Comparison of ENCODE assay signal across 27 mouse cellular contexts in the genomic region with DNA sequence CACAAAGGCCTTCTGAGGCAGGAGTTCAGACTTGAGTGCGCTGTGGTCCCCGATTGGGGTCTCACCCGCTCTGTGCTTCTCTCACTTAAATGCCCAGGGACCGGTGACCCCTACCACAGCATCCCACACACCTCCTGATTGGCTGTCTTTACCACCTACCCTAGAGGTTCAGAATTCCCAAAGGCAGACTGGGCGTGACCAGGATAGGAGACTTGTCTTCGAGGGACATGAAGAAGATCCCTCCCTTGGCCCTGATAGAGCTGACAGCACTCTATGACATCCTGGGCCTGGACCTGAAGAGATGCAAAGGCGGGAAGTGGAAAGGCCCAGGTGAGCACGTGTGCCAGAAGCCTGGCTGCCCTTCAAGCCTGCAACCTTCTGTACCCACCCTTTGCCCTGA. TPM values are rescaled to one million over a fixed set of nuclear protein-coding genes. Genes with fewer than 3 reads are reported as not detected.
DNase-seq lines count a peak whose midpoint lies in the region; ATAC-seq and TF ChIP-seq lines count a peak whose summit lies in the region.
"Had no signal": no experiment of that assay in that cellular context is flagged by ENCODE, and none has a peak within 500 bp of the region (broad histone marks: within the 10 kb centered on the region; RNA-seq: fewer than 3 reads in every experiment).

No protein-coding gene starts in this region.

- H3K27me3 ChIP-seq in forebrain, embryonic 12.5 days: peaks cover 3% of the 10 kb centered on the region; the same call in 1 of the 2 replicates
- H3K27me3 ChIP-seq in forebrain, postnatal 0 days (ENCODE audit: insufficient read depth, low read length): no peaks in the 10 kb centered on the region
- H3K27me3 ChIP-seq in hindbrain, embryonic 13.5 days: no peaks in the 10 kb centered on the region
- no peaks in the 10 kb centered on the region for H3K27me3 ChIP-seq in hindbrain, embryonic 14.5 days (ENCODE audit: control insufficient read depth, insufficient read depth, low read length)
- H3K27me3 ChIP-seq in midbrain, embryonic 11.5 days (ENCODE audit: control insufficient read depth, insufficient read depth, low read length): no peaks in the 10 kb centered on the region
- no peaks in the 10 kb centered on the region for H3K27me3 ChIP-seq in midbrain, postnatal 0 days (ENCODE audit: insufficient read depth, low read length)
- H3K27me3 ChIP-seq in neural tube, embryonic 12.5 days (replicated peaks): no peaks in the 10 kb centered on the region
- H3K27me3 ChIP-seq in neural tube, embryonic 15.5 days (replicated peaks): no peaks in the 10 kb centered on the region
- H3K27me3 ChIP-seq: embryonic facial prominence, embryonic 15.5 days had no signal

- no peak overlapping the region for H3K4me2 ChIP-seq in forebrain, embryonic 12.5 days
- H3K4me2 ChIP-seq in forebrain, postnatal 0 days (ENCODE audit: low read depth): no peak overlapping the region
- no peak overlapping the region for H3K4me2 ChIP-seq in hindbrain, embryonic 13.5 days
- H3K4me2 ChIP-seq in hindbrain, embryonic 14.5 days (replicated peaks): no peak overlapping the region
- H3K4me2 ChIP-seq in midbrain, embryonic 11.5 days: no peak overlapping the region
- H3K4me2 ChIP-seq in midbrain, postnatal 0 days (ENCODE audit: low read depth, low read length, poor library complexity, severe bottlenecking): no peak overlapping the region
- no peak overlapping the region for H3K4me2 ChIP-seq in neural tube, embryonic 12.5 days (replicated peaks)
- no peak overlapping the region for H3K4me2 ChIP-seq in neural tube, embryonic 15.5 days
- H3K4me2 ChIP-seq: embryonic facial prominence, embryonic 15.5 days had no signal

- H3K9me3 ChIP-seq in forebrain, embryonic 12.5 days: no peaks in the 10 kb centered on the region
- H3K9me3 ChIP-seq in forebrain, postnatal 0 days (ENCODE audit: low read length): 0 out of 2 replicates have a peak, but pooled peaks cover 4% of the 10 kb centered on the region
- H3K9me3 ChIP-seq in hindbrain, embryonic 13.5 days: no peaks in the 10 kb centered on the region
- H3K9me3 ChIP-seq in hindbrain, embryonic 14.5 days (ENCODE audit: control insufficient read depth, low read length): no peaks in the 10 kb centered on the region
- no peaks in the 10 kb centered on the region for H3K9me3 ChIP-seq in midbrain, embryonic 11.5 days (ENCODE audit: control insufficient read depth, low read length)
- no peaks in the 10 kb centered on the region for H3K9me3 ChIP-seq in midbrain, postnatal 0 days (ENCODE audit: low read length)
- H3K9me3 ChIP-seq in neural tube, embryonic 12.5 days: 0 out of 2 replicates have a peak, but pooled peaks cover 3% of the 10 kb centered on the region
- no peaks in the 10 kb centered on the region for H3K9me3 ChIP-seq in neural tube, embryonic 15.5 days (replicated peaks)
- H3K9me3 ChIP-seq: embryonic facial prominence, embryonic 15.5 days; heart, embryonic 10.5 days had no signal

- 0 out of 2 replicates have a peak, but pooled peaks cover 4% of the 10 kb centered on the region for H3K4me1 ChIP-seq in forebrain, embryonic 12.5 days
- no peaks in the 10 kb centered on the region for H3K4me1 ChIP-seq in forebrain, postnatal 0 days (ENCODE audit: insufficient read depth)
- no peaks in the 10 kb centered on the region for H3K4me1 ChIP-seq in hindbrain, embryonic 13.5 days (replicated peaks)
- H3K4me1 ChIP-seq in hindbrain, embryonic 14.5 days (replicated peaks; ENCODE audit: control insufficient read depth, insufficient read depth, low read length): no peaks in the 10 kb centered on the region; the same call in 1 of the 2 replicates
- H3K4me1 ChIP-seq in midbrain, embryonic 11.5 days (ENCODE audit: control insufficient read depth, insufficient read depth, low read length): no peaks in the 10 kb centered on the region
- no peaks in the 10 kb centered on the region for H3K4me1 ChIP-seq in midbrain, postnatal 0 days (ENCODE audit: insufficient read depth, low read length)
- no peaks in the 10 kb centered on the region; the same call in 1 of the 2 replicates for H3K4me1 ChIP-seq in neural tube, embryonic 12.5 days
- no peaks in the 10 kb centered on the region for H3K4me1 ChIP-seq in neural tube, embryonic 15.5 days
- H3K4me1 ChIP-seq: embryonic facial prominence, embryonic 15.5 days; heart, embryonic 10.5 days had no signal

- 74% methylated on average over 8 of the region's 8 CpGs for WGBS in forebrain, embryonic 12.5 days
- WGBS in forebrain, postnatal 0 days: 79% methylated on average over 8 of the region's 8 CpGs
- WGBS in hindbrain, embryonic 13.5 days: 78% methylated on average over 8 of the region's 8 CpGs
- 77% methylated on average over 8 of the region's 8 CpGs for WGBS in hindbrain, embryonic 14.5 days
- 79% methylated on average over 8 of the region's 8 CpGs for WGBS in midbrain, embryonic 11.5 days
- WGBS in midbrain, postnatal 0 days: 78% methylated on average over 8 of the region's 8 CpGs
- 79% methylated on average over 8 of the region's 8 CpGs for WGBS in neural tube, embryonic 12.5 days
- 79% methylated on average over 8 of the region's 8 CpGs for WGBS in neural tube, embryonic 15.5 days

- no peak overlapping the region for H3K9ac ChIP-seq in forebrain, embryonic 12.5 days
- H3K9ac ChIP-seq in forebrain, postnatal 0 days: no peak overlapping the region
- H3K9ac ChIP-seq in hindbrain, embryonic 13.5 days: no peak overlapping the region
- H3K9ac ChIP-seq in hindbrain, embryonic 14.5 days: no peak overlapping the region
- H3K9ac ChIP-seq in midbrain, embryonic 11.5 days (ENCODE audit: low read length): no peak overlapping the region
- H3K9ac ChIP-seq in midbrain, postnatal 0 days (replicated peaks; ENCODE audit: low read length, poor library complexity, severe bottlenecking): no peak overlapping the region
- H3K9ac ChIP-seq in neural tube, embryonic 12.5 days: no peak overlapping the region
- H3K9ac ChIP-seq in neural tube, embryonic 15.5 days (replicated peaks): no peak overlapping the region
- H3K9ac ChIP-seq: embryonic facial prominence, embryonic 15.5 days had no signal

- ATAC-seq in forebrain, embryonic 12.5 days (ENCODE audit: low FRiP score): peak; percentile 39
- no peak for ATAC-seq in forebrain, postnatal 0 days
- peak; percentile 59; the same call in 1 of the 2 replicates for ATAC-seq in hindbrain, embryonic 13.5 days (ENCODE audit: low FRiP score)
- ATAC-seq in hindbrain, embryonic 14.5 days (ENCODE audit: low FRiP score): no peak
- ATAC-seq in midbrain, embryonic 11.5 days (ENCODE audit: low FRiP score): peak; percentile 62; the same call in 1 of the 2 replicates
- ATAC-seq in midbrain, postnatal 0 days (ENCODE audit: low FRiP score): no peak
- ATAC-seq in neural tube, embryonic 12.5 days (ENCODE audit: low FRiP score, low read depth): peak; percentile 33; the same call in 1 of the 2 replicates
- no peak for ATAC-seq in neural tube, embryonic 15.5 days (ENCODE audit: low FRiP score)
- ATAC-seq: intestine, postnatal 0 days had no signal

- no peak overlapping the region for H3K27ac ChIP-seq in forebrain, embryonic 12.5 days
- no peak overlapping the region for H3K27ac ChIP-seq in forebrain, postnatal 0 days (ENCODE audit: low read depth, low read length)
- H3K27ac ChIP-seq in hindbrain, embryonic 13.5 days: no peak overlapping the region
- no peak overlapping the region for H3K27ac ChIP-seq in hindbrain, embryonic 14.5 days
- H3K27ac ChIP-seq in midbrain, embryonic 11.5 days (ENCODE audit: low read depth, low read length): no peak overlapping the region
- H3K27ac ChIP-seq in midbrain, postnatal 0 days (ENCODE audit: low read depth, low read length): no peak overlapping the region
- H3K27ac ChIP-seq in neural tube, embryonic 12.5 days: no peak overlapping the region
- H3K27ac ChIP-seq in neural tube, embryonic 15.5 days (replicated peaks): no peak overlapping the region
- H3K27ac ChIP-seq: embryonic facial prominence, embryonic 15.5 days; gastrocnemius, adult 2 months; heart, embryonic 10.5 days had no signal

- H3K4me3 ChIP-seq in forebrain, embryonic 12.5 days (replicated peaks): no peak overlapping the region
- no peak overlapping the region for H3K4me3 ChIP-seq in forebrain, postnatal 0 days (ENCODE audit: low read depth, low read length)
- H3K4me3 ChIP-seq in hindbrain, embryonic 13.5 days: no peak overlapping the region
- H3K4me3 ChIP-seq in hindbrain, embryonic 14.5 days (replicated peaks; ENCODE audit: low read length): no peak overlapping the region
- H3K4me3 ChIP-seq in midbrain, embryonic 11.5 days (ENCODE audit: low read depth, low read length): no peak overlapping the region
- H3K4me3 ChIP-seq in midbrain, postnatal 0 days (ENCODE audit: low read depth, low read length): no peak overlapping the region
- H3K4me3 ChIP-seq in neural tube, embryonic 12.5 days: no peak overlapping the region
- no peak overlapping the region for H3K4me3 ChIP-seq in neural tube, embryonic 15.5 days (replicated peaks)
- H3K4me3 ChIP-seq: embryonic facial prominence, embryonic 15.5 days; erythroblast, embryonic 14.5 days; gastrocnemius, adult 2 months; heart, embryonic 10.5 days had no signal

- no peak for TF ChIP-seq CTCF in forebrain, postnatal 0 days (IDR thresholded peaks at IDR 0.05; ENCODE audit: low read depth)
- TF ChIP-seq CTCF in midbrain, postnatal 0 days (IDR thresholded peaks at IDR 0.05): no peak

- DNase-seq in forebrain, postnatal 0 days: no peak
- no peak for DNase-seq in hindbrain, embryonic 14.5 days (ENCODE audit: low spot score)
- DNase-seq in midbrain, embryonic 11.5 days (ENCODE audit: low spot score, missing footprints): no peak
- DNase-seq in midbrain, postnatal 0 days (ENCODE audit: low spot score): no peak
- DNase-seq: cerebellum, adult 11 months; gastrocnemius, postnatal 25 days had no signal

- no peaks in the 10 kb centered on the region for H3K36me3 ChIP-seq in forebrain, embryonic 12.5 days (replicated peaks)
- no peaks in the 10 kb centered on the region for H3K36me3 ChIP-seq in forebrain, postnatal 0 days (ENCODE audit: insufficient read depth)
- no peaks in the 10 kb centered on the region for H3K36me3 ChIP-seq in hindbrain, embryonic 13.5 days
- H3K36me3 ChIP-seq in hindbrain, embryonic 14.5 days (replicated peaks; ENCODE audit: control insufficient read depth, insufficient read depth): no peaks in the 10 kb centered on the region
- no peaks in the 10 kb centered on the region for H3K36me3 ChIP-seq in midbrain, embryonic 11.5 days (ENCODE audit: control insufficient read depth, insufficient read depth, low read length)
- no peaks in the 10 kb centered on the region for H3K36me3 ChIP-seq in midbrain, postnatal 0 days (ENCODE audit: insufficient read depth, low read length)
- H3K36me3 ChIP-seq in neural tube, embryonic 12.5 days: no peaks in the 10 kb centered on the region
- H3K36me3 ChIP-seq in neural tube, embryonic 15.5 days: no peaks in the 10 kb centered on the region
- H3K36me3 ChIP-seq: embryonic facial prominence, embryonic 15.5 days; heart, embryonic 10.5 days had no signal

RNA-seq across cellular contexts. Expression of gene Arhgap40, which starts 22.0 kb away (rescaled TPM):
- 0.36 and 0.81 TPM in 2 replicates for polyA plus RNA-seq in forebrain, embryonic 12.5 days (2016; fragmentation: Nextera tagmentation; extraction: Ambion mirVana)
- 0.14 and 0.46 TPM in 2 replicates for total RNA-seq in forebrain, postnatal 0 days (2014; rRNA removed)
- 0.41 and 0.58 TPM in 2 replicates for polyA plus RNA-seq in forebrain, postnatal 0 days (2015; fragmentation: Nextera tagmentation; extraction: Ambion mirVana)
- 0.72 and 0.86 TPM in 2 replicates for polyA plus RNA-seq in hindbrain, embryonic 13.5 days (2015; fragmentation: Nextera tagmentation; extraction: Ambion mirVana)
- polyA plus RNA-seq in hindbrain, embryonic 14.5 days (2014; fragmentation: Nextera tagmentation; extraction: Ambion mirVana): 1.5 TPM in 2 replicates
- polyA plus RNA-seq in midbrain, embryonic 11.5 days (2014; fragmentation: Nextera tagmentation; extraction: Ambion mirVana): 0.30 and 0.40 TPM in 2 replicates
- 0.55 and 0.90 TPM in 2 replicates for total RNA-seq in midbrain, postnatal 0 days (2014; rRNA removed)
- 0.65 and 1.4 TPM in 2 replicates for polyA plus RNA-seq in midbrain, postnatal 0 days (2015; fragmentation: Nextera tagmentation; extraction: Ambion mirVana)
- polyA plus RNA-seq in neural tube, embryonic 12.5 days (2016; fragmentation: Nextera tagmentation; extraction: Ambion mirVana): 0.25 and 0.52 TPM in 2 replicates
- 0.75 and 1.2 TPM in 2 replicates for polyA plus RNA-seq in neural tube, embryonic 15.5 days (2015; fragmentation: Nextera tagmentation; extraction: Ambion mirVana)
- total RNA-seq: adrenal gland, postnatal 10 days; adrenal gland, postnatal 4 days; common myeloid progenitor, adult 5-6 weeks; gastrocnemius, postnatal 25 days; granulocyte monocyte progenitor cell, adult 5-6 weeks; heart, postnatal 10 days; heart, postnatal 4 days; MEL had no signal
- polyA plus RNA-seq: C2C12; erythroblast, embryonic 14.5 days; heart, embryonic 10.5 days; inflammation-experienced regulatory T-cells, adult 6 months; intestine, postnatal 0 days had no signal

RNA-seq across cellular contexts. Expression of gene Adig, which starts 32.1 kb away (rescaled TPM):
- not detected in 2 replicates for polyA plus RNA-seq in forebrain, embryonic 12.5 days (2016; fragmentation: Nextera tagmentation; extraction: Ambion mirVana)
- total RNA-seq in forebrain, postnatal 0 days (2014; rRNA removed): not detected in 2 replicates
- polyA plus RNA-seq in forebrain, postnatal 0 days (2015; fragmentation: Nextera tagmentation; extraction: Ambion mirVana): not detected in 2 replicates
- not detected in 2 replicates for polyA plus RNA-seq in hindbrain, embryonic 13.5 days (2015; fragmentation: Nextera tagmentation; extraction: Ambion mirVana)
- not detected in 2 replicates for polyA plus RNA-seq in hindbrain, embryonic 14.5 days (2014; fragmentation: Nextera tagmentation; extraction: Ambion mirVana)
- polyA plus RNA-seq in midbrain, embryonic 11.5 days (2014; fragmentation: Nextera tagmentation; extraction: Ambion mirVana): not detected in 2 replicates
- total RNA-seq in midbrain, postnatal 0 days (2014; rRNA removed): not detected in 2 replicates
- polyA plus RNA-seq in midbrain, postnatal 0 days (2015; fragmentation: Nextera tagmentation; extraction: Ambion mirVana): not detected in 2 replicates
- not detected in 2 replicates for polyA plus RNA-seq in neural tube, embryonic 12.5 days (2016; fragmentation: Nextera tagmentation; extraction: Ambion mirVana)
- polyA plus RNA-seq in neural tube, embryonic 15.5 days (2015; fragmentation: Nextera tagmentation; extraction: Ambion mirVana): not detected in 2 replicates
- total RNA-seq: common myeloid progenitor, adult 5-6 weeks; granulocyte monocyte progenitor cell, adult 5-6 weeks; MEL had no signal
- polyA plus RNA-seq: brain, embryonic 14.5 days; embryonic facial prominence, embryonic 11.5 days; erythroblast, embryonic 14.5 days; heart, embryonic 10.5 days; heart, embryonic 14.5 days; inflammation-experienced regulatory T-cells, adult 6 months; intestine, postnatal 0 days had no signal

Comparison
In these comparisons a context has a peak if more than half of its experiments do, and no peak if none do; other contexts are left out.
1. ATAC-seq: peak in forebrain, embryonic 12.5 days (single experiment), hindbrain, embryonic 13.5 days (single experiment), midbrain, embryonic 11.5 days (single experiment) and neural tube, embryonic 12.5 days (single experiment); none in forebrain, postnatal 0 days (single experiment), hindbrain, embryonic 14.5 days (single experiment), midbrain, postnatal 0 days (single experiment) and neural tube, embryonic 15.5 days (single experiment).